Mouse (Mus musculus): ENCODE data around the gene Slc25a22. TPM values are rescaled to one million over a fixed set of nuclear protein-coding genes. Genes with fewer than 3 reads are reported as not detected.

The Slc25a22 gene
- polyA plus RNA-seq, 1 experiment, result 51.0 TPM

DNA sequence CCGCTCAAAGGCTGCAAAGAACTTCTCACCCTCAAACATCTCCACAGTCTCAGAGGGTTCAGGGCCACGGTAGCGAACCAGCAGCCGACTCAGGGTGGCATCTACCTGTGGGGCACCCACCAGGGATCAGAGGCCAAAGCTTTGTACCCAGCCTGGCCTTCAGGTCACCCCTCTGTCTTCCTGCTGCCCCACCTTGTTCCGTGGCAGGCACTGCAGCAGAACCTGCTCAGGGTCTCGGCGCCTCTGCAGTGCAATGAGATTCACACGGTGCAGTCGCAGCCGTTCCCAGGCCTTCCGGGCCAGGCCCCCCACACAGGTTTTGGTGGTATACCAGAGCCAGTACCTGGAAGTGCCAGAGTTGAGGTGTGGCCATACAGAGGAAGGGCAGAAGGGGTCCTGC, 2.1 kb upstream of the Slc25a22 start:
- peaks cover 28% of the 10 kb centered on the region for H3K4me1 ChIP-seq (ENCODE audit: control insufficient read depth, insufficient read depth, low read length)
- H3K4me3 ChIP-seq (ENCODE audit: insufficient read depth, low read depth, low read length), result no peak overlapping the region
- no peaks in the 10 kb centered on the region for H3K27me3 ChIP-seq (replicated peaks; ENCODE audit: control insufficient read depth, insufficient read depth, low read length)
- WGBS, result 95% methylated on average over 11 of the region's 11 CpGs
- H3K27ac ChIP-seq (ENCODE audit: insufficient read depth, low read depth, low read length), result no peak overlapping the region
- no peak for DNase-seq
- TF ChIP-seq POLR2A (IDR thresholded peaks at IDR 0.05; ENCODE audit: low read depth, low read length), result no peak
- TF ChIP-seq CTCF (conservative IDR thresholded peaks at IDR 0.05; ENCODE audit: insufficient read depth, insufficient read length, low read depth, low read length), result no peak
- H3K36me3 ChIP-seq (ENCODE audit: control insufficient read depth, insufficient read depth, low read length), result no peaks in the 10 kb centered on the region

- H3K36me3 ChIP-seq (ENCODE audit: control insufficient read depth, insufficient read depth, low read length), result no peaks in the 10 kb centered on the region
- peaks cover 33% of the 10 kb centered on the region for H3K4me1 ChIP-seq (ENCODE audit: control insufficient read depth, insufficient read depth, low read length)
- H3K4me3 ChIP-seq (ENCODE audit: insufficient read depth, low read depth, low read length), result no peak overlapping the region
- no peaks in the 10 kb centered on the region for H3K27me3 ChIP-seq (replicated peaks; ENCODE audit: control insufficient read depth, insufficient read depth, low read length)
- WGBS, result 97% methylated on average over 10 of the region's 10 CpGs
- TF ChIP-seq POLR2A (IDR thresholded peaks at IDR 0.05; ENCODE audit: low read depth, low read length), result no peak
- no peak for DNase-seq
- H3K27ac ChIP-seq (ENCODE audit: insufficient read depth, low read depth, low read length), result no peak overlapping the region
These were observed 1.5 kb upstream of the Slc25a22 start for GRCm38 (mm10) chr7:141439140-141439679.

GRCm38 (mm10) chr7:141438201-141438968, 693 bp upstream of the Slc25a22 start:
- 87% methylated on average over 12 of the region's 12 CpGs for WGBS
- H3K27me3 ChIP-seq (replicated peaks; ENCODE audit: control insufficient read depth, insufficient read depth, low read length), result no peaks in the 10 kb centered on the region
- no peak for TF ChIP-seq CTCF (conservative IDR thresholded peaks at IDR 0.05; ENCODE audit: insufficient read depth, insufficient read length, low read depth, low read length)
- TF ChIP-seq POLR2A (IDR thresholded peaks at IDR 0.05; ENCODE audit: low read depth, low read length), result no peak
- no peak overlapping the region for H3K4me3 ChIP-seq (ENCODE audit: insufficient read depth, low read depth, low read length)
- no peaks in the 10 kb centered on the region for H3K36me3 ChIP-seq (ENCODE audit: control insufficient read depth, insufficient read depth, low read length)
- no peak for DNase-seq
- peaks cover 39% of the 10 kb centered on the region for H3K4me1 ChIP-seq (ENCODE audit: control insufficient read depth, insufficient read depth, low read length)
- H3K27ac ChIP-seq (ENCODE audit: insufficient read depth, low read depth, low read length), result no peak overlapping the region

GRCm38 (mm10) chr7:141436523-141436892, 1.2 kb downstream of the Slc25a22 start:
- H3K27ac ChIP-seq (ENCODE audit: insufficient read depth, low read depth, low read length), result no peak overlapping the region
- peaks cover 40% of the 10 kb centered on the region for H3K4me1 ChIP-seq (ENCODE audit: control insufficient read depth, insufficient read depth, low read length)
- H3K36me3 ChIP-seq (ENCODE audit: control insufficient read depth, insufficient read depth, low read length), result no peaks in the 10 kb centered on the region
- no peak for DNase-seq
- no peak overlapping the region for H3K4me3 ChIP-seq (ENCODE audit: insufficient read depth, low read depth, low read length)
- no peaks in the 10 kb centered on the region for H3K27me3 ChIP-seq (replicated peaks; ENCODE audit: control insufficient read depth, insufficient read depth, low read length)
- WGBS, result 57% methylated on average over 2 of the region's 2 CpGs
- TF ChIP-seq CTCF (conservative IDR thresholded peaks at IDR 0.05; ENCODE audit: insufficient read depth, insufficient read length, low read depth, low read length) (no peak), POLR2A (IDR thresholded peaks at IDR 0.05; ENCODE audit: low read depth, low read length) (no peak)

- Histone ChIP-seq H3K4me1 (ENCODE audit: control insufficient read depth, insufficient read depth, low read length) (peaks cover 40% of the 10 kb centered on the region), H3K27me3 (replicated peaks; ENCODE audit: control insufficient read depth, insufficient read depth, low read length) (no peaks in the 10 kb centered on the region), H3K36me3 (ENCODE audit: control insufficient read depth, insufficient read depth, low read length) (no peaks in the 10 kb centered on the region), H3K27ac (ENCODE audit: insufficient read depth, low read depth, low read length) (peak overlapping the region; percentile 45; the same call in 1 of the 2 replicates), H3K4me3 (ENCODE audit: insufficient read depth, low read depth, low read length) (0 out of 2 replicates have a peak overlapping the region, but pooled peaks have one; percentile 34)
- DNase-seq, result peak; percentile 42
- 67% methylated on average over 9 of the region's 9 CpGs for WGBS
- TF ChIP-seq POLR2A (IDR thresholded peaks at IDR 0.05; ENCODE audit: low read depth, low read length) (no peak), CTCF (conservative IDR thresholded peaks at IDR 0.05; ENCODE audit: insufficient read depth, insufficient read length, low read depth, low read length) (no peak)
These were observed 1.7 kb downstream of the Slc25a22 start for GRCm38 (mm10) chr7:141435856-141436522.

DNA sequence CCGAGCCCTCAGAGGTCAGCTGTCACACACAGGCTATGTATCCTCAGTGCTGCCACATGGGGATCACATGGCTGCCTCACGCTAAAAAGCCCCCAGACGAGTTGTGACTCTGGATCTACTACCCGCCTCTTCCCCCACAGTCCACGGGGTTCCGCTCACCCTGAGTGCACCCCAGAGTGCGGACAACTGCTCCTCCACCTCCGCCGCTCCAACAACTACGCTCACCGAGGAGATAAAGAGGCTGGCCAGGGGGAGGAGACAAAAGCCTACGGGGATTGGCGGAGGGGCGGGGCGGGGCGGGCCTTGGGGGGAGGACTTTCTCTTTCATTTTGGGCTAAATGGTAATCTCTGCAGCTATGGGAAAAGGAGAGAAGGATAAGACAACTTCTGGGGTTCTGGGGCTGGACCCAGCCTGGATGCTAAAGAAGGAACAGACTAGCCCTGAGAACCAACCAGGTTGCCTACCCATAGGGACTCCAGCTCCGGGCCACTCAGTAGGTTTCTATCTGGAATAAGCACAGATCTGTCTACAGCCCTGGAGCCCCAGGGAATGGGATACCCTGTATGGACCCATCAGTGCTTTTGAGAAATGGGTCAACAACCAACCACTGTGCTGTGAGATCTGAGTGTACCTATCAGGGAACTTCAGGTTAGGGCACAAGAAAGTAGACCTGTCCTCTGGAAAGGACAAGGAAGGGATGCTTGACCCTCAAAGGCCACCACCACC, 2.4 kb downstream of the Slc25a22 start:
- WGBS, result 6% methylated on average over 17 of the region's 17 CpGs
- no peaks in the 10 kb centered on the region for H3K36me3 ChIP-seq (ENCODE audit: control insufficient read depth, insufficient read depth, low read length)
- TF ChIP-seq CTCF (conservative IDR thresholded peaks at IDR 0.05; ENCODE audit: insufficient read depth, insufficient read length, low read depth, low read length), result no peak
- TF ChIP-seq POLR2A (IDR thresholded peaks at IDR 0.05; ENCODE audit: low read depth, low read length), result no peak
- no peaks in the 10 kb centered on the region for H3K27me3 ChIP-seq (replicated peaks; ENCODE audit: control insufficient read depth, insufficient read depth, low read length)
- DNase-seq, result peak; percentile 72
- peaks cover 36% of the 10 kb centered on the region for H3K4me1 ChIP-seq (ENCODE audit: control insufficient read depth, insufficient read depth, low read length)
- peak overlapping the region; percentile 45; the same call in 1 of the 2 replicates for H3K27ac ChIP-seq (ENCODE audit: insufficient read depth, low read depth, low read length)
- peak overlapping the region; percentile 60 for H3K4me3 ChIP-seq (ENCODE audit: insufficient read depth, low read depth, low read length)

All from kidney, adult 2 months (tissue).